Mouse (Mus musculus) adrenal gland, postnatal 25 days (tissue): ENCODE data around the gene Bahcc1. TPM values are rescaled to one million over a fixed set of nuclear protein-coding genes. Genes with fewer than 3 reads are reported as not detected.
A peak's percentile ranks its signal among the peaks of the same experiment; 100 is the strongest.

Source experiments
- DNase-seq: peaks from one replicate; pipeline ENCODE4 v3.0.0; 2021; ENCODE audit warnings: mixed read lengths
- total RNA-seq: library from RNA; stranded (reverse); gene quantifications from 2 replicates; pipeline ENCODE4 v1.2.3, GENCODE M21; 2021

Gene Bahcc1
- total RNA-seq, 1 experiment from 2014 or later: 23.8 TPM

GRCm38 (mm10) chr11:120228911-120229437 is 3.8 kb upstream of the Bahcc1 start:
- DNase-seq: no peak

GRCm38 (mm10) chr11:120229861-120230751 is 2.6 kb upstream of the Bahcc1 start:
- DNase-seq: peak; percentile 78

GRCm38 (mm10) chr11:120230841-120231370 is 1.8 kb upstream of the Bahcc1 start:
- peak; percentile 56 for DNase-seq

GRCm38 (mm10) chr11:120231379-120231778 is 1.4 kb upstream of the Bahcc1 start:
- DNase-seq: peak; percentile 100

- peak; percentile 57 for DNase-seq
Observed at GRCm38 (mm10) chr11:120233441-120234135, 841 bp downstream of the Bahcc1 start.

- DNase-seq: peak; percentile 63
Observed at GRCm38 (mm10) chr11:120234136-120234775, 1.5 kb downstream of the Bahcc1 start.

- DNase-seq: no peak
Observed at GRCm38 (mm10) chr11:120234776-120235181, 2.0 kb downstream of the Bahcc1 start.

- peak; percentile 61 for DNase-seq
Observed at GRCm38 (mm10) chr11:120235385-120236113, 2.8 kb downstream of the Bahcc1 start.

GRCm38 (mm10) chr11:120236114-120236437 is 3.3 kb downstream of the Bahcc1 start:
- no peak for DNase-seq

- DNase-seq: peak; percentile 63
Observed at GRCm38 (mm10) chr11:120236438-120237165, 3.9 kb downstream of the Bahcc1 start.

- DNase-seq: peak; percentile 64
Observed at GRCm38 (mm10) chr11:120237166-120238131, 4.7 kb downstream of the Bahcc1 start.

GRCm38 (mm10) chr11:120238306-120238705 is 5.6 kb downstream of the Bahcc1 start:
- DNase-seq: no peak

GRCm38 (mm10) chr11:120238751-120239359 is 6.1 kb downstream of the Bahcc1 start:
- DNase-seq: no peak

- no peak for DNase-seq
Observed at GRCm38 (mm10) chr11:120239581-120239991, 6.8 kb downstream of the Bahcc1 start.

GRCm38 (mm10) chr11:120240206-120240605 is 7.5 kb downstream of the Bahcc1 start:
- peak; percentile 75 for DNase-seq

- no peak for DNase-seq
Observed at GRCm38 (mm10) chr11:120240941-120241890, 8.5 kb downstream of the Bahcc1 start.

- DNase-seq: no peak
Observed at GRCm38 (mm10) chr11:120241981-120242725, 9.4 kb downstream of the Bahcc1 start.
